Mouse (Mus musculus) heart, adult 2 months (tissue): ENCODE results near the gene Zfp2.

Experiments
- CTCF ChIP-seq: fragments of 200-600 bp; IDR thresholded peaks from 2 replicates; pipeline ENCODE4 v1.8.1; 2022; ENCODE audit warnings: antibody characterized with exemption, mild to moderate bottlenecking, moderate library complexity
- EP300 ChIP-seq: fragments of 200-500 bp; IDR thresholded peaks from 2 replicates; pipeline ENCODE4 v1.6.1; 2011; ENCODE audit warnings: low read depth, low read length, control low read depth; ENCODE audit not compliant: insufficient read depth
- POLR2A ChIP-seq: fragments of 200-500 bp; IDR thresholded peaks from 2 replicates; pipeline ENCODE4 v1.6.1; 2011; ENCODE audit warnings: mild to moderate bottlenecking, low read depth, low read length, control low read depth; ENCODE audit not compliant: insufficient read depth

GRCm38 (mm10) chr11:50932040-50932439 lies 16.1 kb upstream of the Zfp2 start:
- TF ChIP-seq CTCF (no peak), POLR2A (no peak), EP300 (no peak)
